Mouse (Mus musculus) C2C12 (cell line): ENCODE measurements around the gene Gm20481. TPM values are rescaled to one million over a fixed set of nuclear protein-coding genes. Genes with fewer than 3 reads are reported as not detected.

ENCODE experiments used
- H3K27me3 ChIP-seq: one replicate; pipeline ENCODE4 v1.6.1; 2011; ENCODE audit not compliant: control insufficient read depth, insufficient read depth, insufficient read length
- H3K36me3 ChIP-seq: one replicate; pipeline ENCODE4 v1.6.1; 2011; ENCODE audit not compliant: control insufficient read depth, insufficient read depth
- H3K4me3 ChIP-seq: one replicate; pipeline ENCODE4 v1.5.1; 2011; ENCODE audit warnings: mild to moderate bottlenecking, control low read depth; ENCODE audit not compliant: poor library complexity, insufficient read depth, severe bottlenecking
- H3K79me2 ChIP-seq: one replicate; pipeline ENCODE4 v1.6.1; 2011; ENCODE audit not compliant: control insufficient read depth, insufficient read depth
- H3K79me3 ChIP-seq: one replicate; pipeline ENCODE4 v1.6.1; 2011; ENCODE audit warnings: low read depth, control low read depth
- H3ac ChIP-seq: one replicate; pipeline ENCODE3; 2011; ENCODE audit warnings: low read depth; ENCODE audit not compliant: control insufficient read depth, insufficient read length
- CEBPB ChIP-seq: IDR thresholded peaks from one replicate; pipeline ENCODE4 v1.6.1; 2011; ENCODE audit warnings: low read depth, mild to moderate bottlenecking, control low read depth, moderate library complexity
- CTCF ChIP-seq: IDR thresholded peaks from one replicate; pipeline ENCODE4 v1.5.1; 2011; ENCODE audit not compliant: control insufficient read depth, insufficient read depth, insufficient read length
- FOSL1 ChIP-seq: IDR thresholded peaks from one replicate; pipeline ENCODE4 v1.8.0; 2011; ENCODE audit warnings: mild to moderate bottlenecking, low read length; ENCODE audit not compliant: poor library complexity, insufficient read depth, severe bottlenecking
- MAX ChIP-seq: IDR thresholded peaks from one replicate; pipeline ENCODE4 v1.6.1; 2011; ENCODE audit warnings: mild to moderate bottlenecking, control low read depth
- MYOD1 ChIP-seq: IDR thresholded peaks from one replicate; pipeline ENCODE4 v1.6.1; 2011; ENCODE audit warnings: low read depth; ENCODE audit not compliant: control insufficient read depth, insufficient read length
- MYOG ChIP-seq: IDR thresholded peaks from one replicate; pipeline ENCODE4 v1.6.1; 2011; ENCODE audit not compliant: control insufficient read depth, insufficient read length; ENCODE audit errors: extremely low read depth
- USF1 ChIP-seq: IDR thresholded peaks from one replicate; pipeline ENCODE4 v1.6.1; 2011; ENCODE audit warnings: low read depth, mild to moderate bottlenecking, control low read depth, moderate library complexity
- polyA plus RNA-seq: library from polyadenylated mRNA; unstranded; fragments of >200 nt; fragmentation: generic; extraction: Trizol; gene quantifications from one replicate; pipeline ENCODE4 v1.2.1, GENCODE M21; 2012; ENCODE audit warnings: missing spikeins

The Gm20481 gene
- polyA plus RNA-seq, 1 experiment: not detected

DNA sequence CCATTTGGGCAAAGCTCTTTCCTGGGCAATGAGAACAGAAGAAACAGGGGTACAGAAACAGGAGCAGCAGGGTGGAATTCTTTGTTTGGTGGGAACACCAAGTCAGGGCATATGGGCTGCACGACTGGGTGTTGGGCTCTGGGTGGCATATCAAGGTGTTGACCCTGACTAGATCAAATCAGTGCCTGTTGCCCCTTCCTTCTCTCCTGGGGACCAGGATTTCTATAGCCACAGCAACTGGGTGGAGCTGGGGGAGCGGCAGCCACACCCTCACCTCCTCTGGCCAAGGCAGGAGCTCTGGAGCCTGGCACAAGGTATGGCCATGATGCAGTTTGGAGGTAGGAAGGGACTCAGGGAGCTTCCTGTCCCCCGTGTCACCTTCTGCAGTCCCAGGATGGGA is 48.5 kb downstream of the Gm20481 start:
- H3K36me3 ChIP-seq: peaks cover 27% of the 10 kb centered on the region
- no peaks in the 10 kb centered on the region for H3K27me3 ChIP-seq

DNA sequence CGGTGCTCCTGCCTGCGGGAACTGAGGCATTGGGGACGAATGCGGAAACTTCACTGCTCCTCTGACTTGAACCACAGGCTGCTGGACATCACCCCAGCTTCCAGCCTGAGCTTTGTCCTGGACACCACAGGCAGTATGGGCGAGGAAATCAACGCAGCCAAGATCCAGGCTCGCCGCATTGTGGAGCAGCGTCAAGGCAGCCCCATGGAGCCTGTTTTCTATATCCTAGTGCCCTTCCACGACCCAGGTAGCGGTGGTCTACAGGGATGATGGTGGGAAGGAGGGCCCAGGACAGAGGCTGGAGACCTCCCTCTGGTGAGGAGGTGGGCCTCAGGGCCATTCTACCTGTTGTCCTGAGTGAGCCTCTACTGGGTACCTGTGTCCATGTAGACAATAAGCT is 50.2 kb downstream of the Gm20481 start:
- H3K79me3 ChIP-seq: no peaks in the 10 kb centered on the region
- peaks cover 11% of the 10 kb centered on the region for H3K36me3 ChIP-seq
- H3K79me2 ChIP-seq: no peaks in the 10 kb centered on the region
- H3ac ChIP-seq: no peak overlapping the region
- no peaks in the 10 kb centered on the region for H3K27me3 ChIP-seq
- H3K4me3 ChIP-seq: no peak overlapping the region
- no peak for TF ChIP-seq CTCF
- no peak for TF ChIP-seq USF1
- TF ChIP-seq FOSL1: no peak
- TF ChIP-seq CEBPB: no peak
- TF ChIP-seq MYOG: no peak
- no peak for TF ChIP-seq MYOD1
- no peak for TF ChIP-seq MAX

More for the DNA sequence above, 48.5 kb downstream of the Gm20481 start:
- Histone ChIP-seq H3K79me2 (no peaks in the 10 kb centered on the region), H3K4me3 (no peak overlapping the region), H3K79me3 (no peaks in the 10 kb centered on the region), H3ac (no peak overlapping the region)
- TF ChIP-seq MYOG: no peak
- no peak for TF ChIP-seq MYOD1
- no peak for TF ChIP-seq USF1
- no peak for TF ChIP-seq CEBPB
- no peak for TF ChIP-seq MAX

DNA sequence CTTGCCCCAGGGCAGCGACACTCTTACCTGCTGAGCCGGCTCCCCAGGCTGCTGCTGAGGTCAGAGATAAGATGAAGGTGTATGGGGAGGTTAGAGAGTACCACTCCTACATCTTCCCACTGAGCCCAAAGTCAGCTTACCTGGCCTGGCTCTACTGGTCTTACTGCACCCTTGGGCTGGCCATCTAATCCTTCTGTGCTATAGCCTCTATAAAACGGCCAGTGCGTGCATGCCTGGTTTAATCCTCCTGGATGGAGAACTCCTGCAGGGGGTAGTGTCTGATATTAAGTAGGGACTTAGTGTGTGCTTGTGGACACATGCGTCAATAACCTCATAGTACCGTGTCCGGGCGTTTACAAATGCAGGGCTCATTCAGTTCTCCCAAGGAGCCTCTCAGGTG is 50.8 kb downstream of the Gm20481 start:
- Histone ChIP-seq H3ac (no peak overlapping the region), H3K36me3 (peaks cover 7% of the 10 kb centered on the region), H3K4me3 (no peak overlapping the region), H3K27me3 (no peaks in the 10 kb centered on the region), H3K79me3 (no peaks in the 10 kb centered on the region), H3K79me2 (no peaks in the 10 kb centered on the region)
- TF ChIP-seq MYOD1 (no peak), CEBPB (no peak), USF1 (no peak), MYOG (no peak), MAX (no peak), CTCF (no peak), FOSL1 (no peak)

DNA sequence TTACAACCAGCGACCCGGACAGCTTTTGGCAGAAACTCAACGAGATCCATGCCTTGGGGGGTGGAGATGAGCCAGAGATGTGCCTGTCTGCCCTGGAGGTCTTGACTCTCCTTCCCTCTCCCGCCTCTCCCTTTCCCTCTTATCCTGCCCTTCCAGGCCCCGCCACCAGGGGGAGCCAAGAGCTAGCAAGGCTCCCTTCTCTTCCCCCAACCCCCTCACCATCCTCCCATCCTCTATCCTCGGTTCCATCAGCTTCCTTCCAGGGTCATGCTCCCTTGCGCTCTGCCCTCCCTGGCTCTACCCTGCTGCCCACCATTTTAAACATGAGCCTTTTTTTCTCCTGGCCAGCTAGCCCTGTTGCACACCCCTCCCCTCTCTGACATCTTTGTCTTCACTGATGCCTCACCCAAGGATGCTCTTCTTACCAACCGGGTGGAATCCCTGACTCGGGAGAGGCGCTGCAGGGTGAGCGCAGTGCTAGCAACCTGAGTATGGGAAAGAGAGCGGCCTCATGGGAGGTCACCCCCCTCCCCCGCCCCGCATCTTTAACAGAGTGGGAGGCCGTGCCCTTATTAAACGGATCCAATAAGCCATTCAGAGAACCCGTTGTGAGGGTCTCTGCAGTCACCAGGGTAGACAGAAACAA is 51.6 kb downstream of the Gm20481 start:
- TF ChIP-seq MAX (no peak), FOSL1 (no peak), USF1 (no peak), CTCF (peak; percentile 79), MYOG (no peak)
- no peak overlapping the region for H3K4me3 ChIP-seq

More for the DNA sequence above, 51.6 kb downstream of the Gm20481 start:
- H3K36me3 ChIP-seq: no peaks in the 10 kb centered on the region
- H3ac ChIP-seq: no peak overlapping the region
- no peaks in the 10 kb centered on the region for H3K79me2 ChIP-seq
- H3K79me3 ChIP-seq: no peaks in the 10 kb centered on the region
- H3K27me3 ChIP-seq: no peaks in the 10 kb centered on the region

Other genes with a start within 250 kb of the Gm20481 start
- gene C4b, start 226.0 kb upstream of the Gm20481 start, polyA plus RNA-seq: not detected
- gene Cyp21a1, start 165.4 kb upstream of the Gm20481 start, polyA plus RNA-seq: not detected
- 35.9 TPM for gene Stk19, start 133.0 kb upstream of the Gm20481 start, polyA plus RNA-seq
- gene Dxo, start 132.9 kb upstream of the Gm20481 start, polyA plus RNA-seq: 27.2 TPM
- gene Skiv2l, start 119.7 kb upstream of the Gm20481 start, polyA plus RNA-seq: 28.1 TPM
- 75.1 TPM for gene Nelfe, start 119.5 kb upstream of the Gm20481 start, polyA plus RNA-seq
- 0.28 TPM for gene Cfb, start 107.4 kb upstream of the Gm20481 start, polyA plus RNA-seq
- gene Zbtb12, start 90.4 kb upstream of the Gm20481 start, polyA plus RNA-seq: 15.2 TPM
- not detected for gene Gm20547, start 87.9 kb upstream of the Gm20481 start, polyA plus RNA-seq
- 0.32 TPM for gene C2, start 71.6 kb upstream of the Gm20481 start, polyA plus RNA-seq
- 106 TPM for gene Ehmt2, start 71.4 kb upstream of the Gm20481 start, polyA plus RNA-seq
- gene Slc44a4, start 55.4 kb upstream of the Gm20481 start, polyA plus RNA-seq: 0.06 TPM
- gene Neu1, start 38.7 kb upstream of the Gm20481 start, polyA plus RNA-seq: 11.7 TPM
- 22.6 TPM for gene Hspa1b, start 10.7 kb upstream of the Gm20481 start, polyA plus RNA-seq
- gene Hspa1a, start 2.2 kb downstream of the Gm20481 start, polyA plus RNA-seq: 1.8 TPM
- gene Hspa1l, start 2.8 kb downstream of the Gm20481 start, polyA plus RNA-seq: 0.99 TPM
- gene Lsm2, start 11.9 kb downstream of the Gm20481 start, polyA plus RNA-seq: 133 TPM
- 214 TPM for gene Vars, start 31.1 kb downstream of the Gm20481 start, polyA plus RNA-seq
- gene Vwa7, start 46.7 kb downstream of the Gm20481 start, polyA plus RNA-seq: 0.07 TPM
- gene Sapcd1, start 58.1 kb downstream of the Gm20481 start, polyA plus RNA-seq: 0.23 TPM
- gene Msh5, start 76.8 kb downstream of the Gm20481 start, polyA plus RNA-seq: 0.76 TPM
- gene Clic1, start 80.1 kb downstream of the Gm20481 start, polyA plus RNA-seq: 509 TPM
- 129 TPM for gene Ddah2, start 89.1 kb downstream of the Gm20481 start, polyA plus RNA-seq
- gene Ly6g6c, start 95.5 kb downstream of the Gm20481 start, polyA plus RNA-seq: 0.12 TPM
- gene Mpig6b, start 96.3 kb downstream of the Gm20481 start, polyA plus RNA-seq: 0.04 TPM
- gene Ly6g6e, start 107.0 kb downstream of the Gm20481 start, polyA plus RNA-seq: not detected
- not detected for gene Ly6g6d, start 108.2 kb downstream of the Gm20481 start, polyA plus RNA-seq
- not detected for gene Ly6g6f, start 115.7 kb downstream of the Gm20481 start, polyA plus RNA-seq
- gene Abhd16a, start 119.4 kb downstream of the Gm20481 start, polyA plus RNA-seq: 54.0 TPM
- not detected for gene Ly6g5c, start 138.4 kb downstream of the Gm20481 start, polyA plus RNA-seq
- gene Ly6g5b, start 145.5 kb downstream of the Gm20481 start, polyA plus RNA-seq: 0.28 TPM
- 25.8 TPM for gene Gpank1, start 151.5 kb downstream of the Gm20481 start, polyA plus RNA-seq
- 300 TPM for gene Csnk2b, start 152.1 kb downstream of the Gm20481 start, polyA plus RNA-seq
- gene D17H6S53E, start 156.5 kb downstream of the Gm20481 start, polyA plus RNA-seq: 13.0 TPM
- 0.20 TPM for gene Apom, start 162.1 kb downstream of the Gm20481 start, polyA plus RNA-seq
- 202 TPM for gene Bag6, start 165.3 kb downstream of the Gm20481 start, polyA plus RNA-seq
- 183 TPM for gene Prrc2a, start 195.0 kb downstream of the Gm20481 start, polyA plus RNA-seq
- gene Aif1, start 206.2 kb downstream of the Gm20481 start, polyA plus RNA-seq: not detected
- gene Lst1, start 218.5 kb downstream of the Gm20481 start, polyA plus RNA-seq: 0.92 TPM
- not detected for gene Ltb, start 224.5 kb downstream of the Gm20481 start, polyA plus RNA-seq
- not detected for gene Tnf, start 232.1 kb downstream of the Gm20481 start, polyA plus RNA-seq
- gene Lta, start 235.4 kb downstream of the Gm20481 start, polyA plus RNA-seq: 0.07 TPM